Mouse (Mus musculus) large intestine, adult 2 months (tissue): ENCODE measurements around the gene 1700025G04Rik. TPM values are rescaled to one million over a fixed set of nuclear protein-coding genes. Genes with fewer than 3 reads are reported as not detected.

Experiments
- DNase-seq: peaks from one replicate; pipeline ENCODE4 v3.0.0-alpha.2; 2012; ENCODE audit warnings: low read depth, low spot score
- WGBS: fragments of 180-500 bp; shearing (Covaris S2); methylation state at CpG from one replicate; pipeline ENCODE4 v1.1.7; 2018; 5-methylcytosine and 5-hydroxymethylcytosine counted together
- polyA plus RNA-seq: library from polyadenylated mRNA; depleted of rRNA; stranded (reverse); fragments of >200 nt; gene quantifications from 2 replicates; pipeline ENCODE4 v1.2.3, GENCODE M21; 2012

1700025G04Rik gene
- polyA plus RNA-seq, 1 experiment = 4.7 TPM

DNA sequence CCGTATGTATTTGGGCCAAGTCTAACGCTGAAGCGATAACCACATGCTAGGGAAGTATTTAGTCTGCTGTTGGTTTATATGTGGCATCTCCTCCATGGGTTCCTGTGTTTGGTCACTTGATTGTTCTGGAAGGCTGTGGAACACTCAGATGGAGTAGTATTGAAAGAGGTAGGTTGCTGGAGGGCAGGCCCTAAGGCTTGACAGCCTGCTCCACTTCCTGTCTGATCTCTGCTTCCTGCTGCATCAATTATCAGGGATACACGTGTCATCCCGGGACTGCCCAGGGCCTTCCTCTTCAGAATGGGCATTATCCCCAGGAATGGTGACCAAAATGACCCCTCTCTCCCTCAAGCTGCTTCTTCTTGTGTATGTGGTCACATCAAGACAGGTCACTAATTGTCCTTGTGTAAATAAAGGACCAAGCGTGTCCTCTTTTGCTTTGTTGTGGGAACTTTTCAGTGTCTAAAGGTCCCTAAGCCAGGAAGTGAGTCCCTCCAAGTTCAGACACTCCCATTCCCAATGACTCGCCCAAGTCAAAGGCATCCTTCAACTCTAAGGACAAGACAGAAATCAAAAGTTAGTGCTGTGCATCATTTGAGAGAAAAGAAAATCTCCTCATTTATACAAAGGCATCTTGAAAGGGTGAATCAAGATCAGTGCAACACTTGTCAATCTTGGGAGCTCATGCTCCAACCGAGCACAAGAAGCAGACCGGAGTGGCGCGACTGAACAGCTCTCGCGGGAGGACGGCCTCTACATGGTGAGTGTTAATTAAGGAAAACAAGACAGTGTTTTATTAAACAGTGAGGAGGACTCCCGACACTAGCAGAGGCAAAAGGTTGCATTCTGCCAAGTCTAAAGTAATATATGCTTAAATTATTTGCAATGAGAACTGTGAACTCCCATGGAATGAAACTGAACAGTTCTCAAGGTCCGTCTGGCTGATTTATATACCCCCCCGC lies 114.2 kb downstream of the 1700025G04Rik start:
- WGBS = 91% methylated on average over 17 of the region's 17 CpGs

GRCm38 (mm10) chr1:151974887-151975286 lies 115.0 kb downstream of the 1700025G04Rik start:
- 79% methylated on average over 8 of the region's 8 CpGs for WGBS
- no peak for DNase-seq

More for the DNA sequence above, 114.2 kb downstream of the 1700025G04Rik start:
- no peak for DNase-seq

GRCm38 (mm10) chr1:151974424-151974823 lies 115.5 kb downstream of the 1700025G04Rik start:
- DNase-seq = no peak
- 87% methylated on average over 7 of the region's 7 CpGs for WGBS

- no peak for DNase-seq
- whole genome bisulfite sequencing = 81% methylated on average over 5 of the region's 5 CpGs
Observed at GRCm38 (mm10) chr1:151973110-151973700, 116.7 kb downstream of the 1700025G04Rik start.

DNA sequence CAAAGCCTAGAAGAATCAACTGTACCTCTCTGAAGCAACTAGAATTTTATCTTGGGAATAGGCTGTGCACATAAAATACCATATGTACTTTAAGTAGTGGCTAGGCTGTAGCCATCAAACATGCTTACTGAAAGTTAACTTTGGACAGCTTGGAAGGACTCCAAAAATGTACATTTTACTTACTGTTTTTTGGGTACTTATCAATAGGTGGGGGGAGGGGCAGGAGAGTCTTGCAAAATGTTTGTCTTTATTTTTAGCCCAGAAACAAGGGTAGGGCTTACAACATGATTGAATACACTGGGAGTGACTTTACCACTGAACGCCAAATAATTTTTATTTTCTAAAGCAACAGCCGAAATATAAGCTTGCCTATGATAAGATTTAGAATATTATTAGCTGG lies 118.3 kb downstream of the 1700025G04Rik start:
- no peak for DNase-seq
- WGBS = 86% methylated on average over 2 of the region's 2 CpGs

DNA sequence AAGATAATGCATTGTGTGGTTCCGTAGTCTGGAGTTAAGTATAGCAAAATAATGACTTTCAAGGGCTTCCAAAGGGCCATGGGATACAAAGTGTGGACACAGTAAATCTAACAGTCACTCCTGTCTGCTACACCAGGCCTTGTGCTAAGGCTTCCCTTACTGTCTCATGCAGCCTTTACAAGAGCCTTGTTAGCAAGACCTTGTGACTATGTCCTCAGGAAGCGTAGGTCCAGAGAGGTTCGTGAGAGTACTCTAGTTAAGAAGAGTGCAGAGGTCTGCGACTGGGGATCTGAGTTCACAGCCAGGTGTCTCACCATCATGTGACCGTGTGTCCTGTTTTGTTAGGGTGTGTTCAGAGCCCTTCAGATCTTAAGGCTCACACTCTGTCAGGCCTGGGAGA lies 121.8 kb downstream of the 1700025G04Rik start:
- no peak for DNase-seq
- 89% methylated on average over 5 of the region's 5 CpGs for WGBS

- DNase-seq = no peak
- 90% methylated on average over 2 of the region's 2 CpGs for WGBS
Observed at GRCm38 (mm10) chr1:151964811-151965210, 125.1 kb downstream of the 1700025G04Rik start.

- WGBS = 73% methylated on average over 7 of the region's 7 CpGs
- DNase-seq = no peak
Observed at GRCm38 (mm10) chr1:151963248-151963647, 126.7 kb downstream of the 1700025G04Rik start.

- DNase-seq = no peak
- WGBS = 72% methylated on average over 6 of the region's 6 CpGs
Observed at GRCm38 (mm10) chr1:151962078-151962477, 127.8 kb downstream of the 1700025G04Rik start.

DNA sequence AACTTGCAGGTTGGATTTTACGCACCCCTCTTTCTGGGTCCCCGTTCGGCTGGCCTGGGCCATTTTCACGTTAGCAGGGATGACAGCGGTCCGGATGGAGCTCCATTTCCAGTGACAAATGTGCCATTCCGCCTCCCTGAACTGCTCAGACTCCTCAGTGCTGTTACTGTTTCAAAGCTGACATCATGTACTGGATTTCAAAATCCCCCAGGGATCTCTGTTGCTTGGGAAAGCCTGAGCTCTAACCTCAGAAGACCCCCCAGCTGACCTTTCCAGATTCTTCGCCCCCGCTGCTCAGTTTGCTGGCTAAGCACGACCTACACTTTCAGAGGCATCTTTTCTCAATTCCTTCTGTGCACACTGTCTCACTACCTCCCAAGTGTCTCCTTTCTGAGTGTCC lies 128.7 kb downstream of the 1700025G04Rik start:
- 87% methylated on average over 10 of the region's 10 CpGs for WGBS
- no peak for DNase-seq

DNA sequence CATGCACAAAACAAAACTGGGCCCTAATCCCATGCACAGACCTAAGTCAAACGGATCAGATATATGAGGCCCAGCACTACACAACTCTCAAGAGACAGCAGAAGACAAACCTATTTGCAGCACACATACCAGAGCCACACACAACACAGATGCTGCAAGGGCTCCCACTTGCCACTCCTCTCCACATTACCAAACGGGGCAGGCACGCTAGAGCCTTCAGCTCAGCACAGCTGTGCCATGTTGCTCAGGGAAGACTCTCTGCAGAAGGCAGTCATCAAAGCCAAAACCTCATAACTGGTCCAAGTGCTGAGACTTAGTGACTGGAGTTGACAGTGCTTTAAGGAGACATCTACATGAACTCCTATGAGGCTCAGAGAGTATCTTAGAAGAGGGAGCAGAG lies 130.9 kb downstream of the 1700025G04Rik start:
- WGBS = 73% methylated on average over 3 of the region's 3 CpGs
- no peak for DNase-seq

DNA sequence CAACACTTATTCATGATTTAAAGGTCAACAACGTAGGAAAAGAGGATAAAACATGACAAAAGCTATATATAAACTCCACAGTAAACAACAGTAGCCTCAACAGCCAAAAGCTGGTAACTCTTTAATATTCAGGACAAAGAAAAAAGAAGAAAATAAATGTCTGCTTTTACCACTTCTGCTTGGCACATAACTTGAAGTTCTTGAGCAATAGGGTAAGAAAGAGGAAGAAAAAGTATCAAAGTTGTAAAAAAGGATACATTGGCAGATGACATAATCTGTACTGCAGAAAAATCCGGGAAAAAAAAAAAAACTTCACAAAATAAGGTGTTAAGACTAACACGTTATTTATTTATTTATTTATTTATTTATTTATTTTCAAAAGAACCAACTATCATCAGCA lies 131.5 kb downstream of the 1700025G04Rik start:
- no peak for DNase-seq
- WGBS = 61% methylated on average over 3 of the region's 3 CpGs

GRCm38 (mm10) chr1:151957669-151958068 lies 132.3 kb downstream of the 1700025G04Rik start:
- 63% methylated on average over 7 of the region's 7 CpGs for WGBS
- no peak for DNase-seq

DNA sequence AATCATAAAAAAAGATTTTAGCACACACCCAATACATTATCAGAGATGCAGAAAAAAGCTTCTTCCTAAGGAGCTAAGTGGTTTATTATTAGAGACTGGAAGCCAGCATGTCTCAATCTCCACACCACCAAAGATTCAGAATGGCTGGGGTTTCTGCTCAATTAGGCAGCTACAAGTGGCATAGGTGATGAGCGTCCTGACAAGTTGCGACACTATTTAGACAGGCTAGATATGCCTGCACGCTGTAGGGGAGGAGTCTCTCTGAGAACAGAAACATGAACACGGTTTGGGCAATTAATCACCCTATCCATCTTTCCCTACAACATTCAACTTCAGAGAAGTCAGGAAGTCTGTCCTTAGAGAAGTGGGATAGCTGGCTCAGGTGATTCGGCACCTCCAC lies 134.1 kb downstream of the 1700025G04Rik start:
- 62% methylated on average over 5 of the region's 5 CpGs for WGBS
- DNase-seq = no peak

DNA sequence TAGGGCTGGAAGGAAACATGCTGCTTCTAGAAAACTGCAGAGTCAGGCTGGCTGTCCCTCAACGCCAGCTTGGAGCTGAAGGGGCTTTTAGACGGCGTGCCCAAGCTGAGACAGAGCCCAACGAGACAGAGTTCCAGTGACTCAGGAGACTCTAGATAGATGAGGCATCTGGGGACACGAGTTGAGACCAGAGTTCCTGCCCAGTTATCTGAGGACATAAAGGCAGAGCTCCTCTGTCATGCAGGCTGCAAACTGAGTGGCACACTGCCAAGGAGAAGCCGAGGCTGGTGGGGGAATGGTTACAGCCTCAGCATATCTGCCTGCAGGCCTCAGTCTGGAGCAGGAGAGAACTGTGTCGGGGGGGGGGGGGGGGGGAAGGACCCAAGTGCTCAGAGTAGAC lies 136.4 kb downstream of the 1700025G04Rik start:
- no peak for DNase-seq
- WGBS = 39% methylated on average over 7 of the region's 7 CpGs

DNA sequence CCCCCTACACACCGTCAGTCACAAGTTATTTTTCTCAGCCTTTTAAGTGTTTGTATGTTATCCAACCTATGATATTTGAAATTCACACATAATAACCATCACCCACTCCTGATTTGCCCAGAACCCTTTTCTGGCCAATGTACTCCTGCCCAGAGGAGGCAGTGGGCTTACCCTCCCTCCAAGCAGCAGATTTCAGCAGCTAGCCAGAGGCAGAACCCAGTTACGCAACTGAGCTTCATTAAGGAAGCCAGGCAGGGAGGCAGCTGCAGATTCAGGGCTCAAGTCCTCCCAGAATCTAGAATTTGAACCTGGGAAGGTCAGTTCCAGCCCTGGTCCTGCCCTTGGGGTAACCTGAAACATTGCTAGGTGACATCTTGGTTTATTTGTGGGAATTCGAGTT lies 141.9 kb downstream of the 1700025G04Rik start:
- WGBS = 69% methylated on average over 3 of the region's 3 CpGs
- no peak for DNase-seq

GRCm38 (mm10) chr1:151947571-151947970 lies 142.4 kb downstream of the 1700025G04Rik start:
- DNase-seq = no peak
- WGBS = 41% methylated on average over 4 of the region's 4 CpGs

GRCm38 (mm10) chr1:151944457-151945223 lies 145.3 kb downstream of the 1700025G04Rik start:
- DNase-seq = no peak
- WGBS = 68% methylated on average over 10 of the region's 10 CpGs

GRCm38 (mm10) chr1:151943681-151944237 lies 146.2 kb downstream of the 1700025G04Rik start:
- no peak for DNase-seq
- 75% methylated on average over 8 of the region's 8 CpGs for WGBS
